Mouse (Mus musculus) v-Abl transformed pro-B cells (cell line): ENCODE data around the gene Dscaml1.

Experiments
- in situ Hi-C, 2 experiments: fragments of 400-800 bp; cut with MboI; formaldehyde crosslinking; loops; one replicate each; pipeline ENCODE4 v1.15.1; 2025; ENCODE audit not compliant: unreplicated experiment in 2 of 2

Dscaml1 gene

GRCm38 (mm10) chr9:45598117-45598516 is 171.7 kb downstream of the Dscaml1 start:
- in situ Hi-C loops, result loop anchor here (10.0 to 25.0 kb wide), 4 partner anchors 147 to 639 kb away; partner anchors contain the start of genes Apoa1 (in 1 of the 2), Apoa4 (in 1 of the 2) and Apoc3 (in 1 of the 2)

GRCm38 (mm10) chr9:45599377-45599776 is 172.9 kb downstream of the Dscaml1 start:
- in situ Hi-C loops, result loop anchor here (10.0 to 25.0 kb wide), 4 partner anchors 145 to 638 kb away; partner anchors contain the start of genes Apoa1 (in 1 of the 2), Apoa4 (in 1 of the 2) and Apoc3 (in 1 of the 2)

DNA sequence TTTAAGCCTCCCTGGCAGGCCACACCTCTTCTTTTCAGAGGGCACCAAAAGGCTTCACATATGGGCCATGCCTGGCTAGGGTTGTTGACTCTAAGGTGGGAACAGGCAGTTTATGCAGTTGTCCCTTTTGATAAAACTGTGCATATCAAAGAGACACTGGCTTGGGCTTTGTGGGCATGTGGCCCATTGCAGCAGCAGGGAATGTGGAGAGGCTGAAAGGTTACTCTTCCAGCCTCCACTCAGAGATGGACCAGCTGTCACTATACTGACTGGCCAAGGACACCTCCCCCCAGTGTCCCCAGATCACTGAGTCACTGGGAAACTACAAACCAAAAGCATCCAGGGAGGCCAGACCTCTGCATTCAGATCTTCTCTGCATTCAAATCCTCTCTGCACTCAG is 180.9 kb downstream of the Dscaml1 start:
- in situ Hi-C loops, result no loop called here

- in situ Hi-C loops, result no loop called here
Observed at GRCm38 (mm10) chr9:45608097-45609031, 181.9 kb downstream of the Dscaml1 start.

DNA sequence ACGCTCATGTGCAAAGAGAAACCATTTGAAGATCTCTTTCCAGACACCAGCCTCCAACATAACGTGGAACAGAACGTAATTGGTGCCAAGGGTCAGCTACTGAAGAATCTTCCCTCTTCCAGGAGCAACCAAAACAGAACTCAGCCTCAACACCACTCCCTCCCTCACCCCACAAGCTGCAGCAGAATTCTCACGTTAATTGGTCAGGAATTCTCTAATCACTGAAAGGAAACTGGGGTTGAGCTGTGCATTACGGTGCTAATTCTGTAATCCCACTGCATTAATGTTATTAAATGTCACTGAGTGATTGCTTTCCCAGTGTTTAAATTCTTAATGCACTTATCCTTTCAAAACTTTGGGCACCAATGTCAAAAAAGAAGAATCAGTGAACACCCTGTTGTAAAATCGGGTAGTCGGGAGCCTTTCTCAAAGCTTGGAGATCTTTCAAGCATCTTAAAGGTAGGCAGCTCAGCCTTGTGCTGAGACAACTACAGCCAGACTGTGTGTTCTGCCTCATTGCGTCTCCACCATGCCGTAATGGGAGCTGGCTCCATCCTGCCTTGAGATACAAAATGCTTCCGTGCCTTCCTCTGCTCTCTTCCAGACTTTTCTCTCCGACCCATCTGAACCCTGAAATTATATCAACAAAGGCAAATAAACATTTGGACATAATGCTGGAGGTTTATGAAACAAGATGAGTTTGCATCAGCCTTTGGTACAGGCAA is 184.1 kb downstream of the Dscaml1 start:
- in situ Hi-C loops, result no loop called here

DNA sequence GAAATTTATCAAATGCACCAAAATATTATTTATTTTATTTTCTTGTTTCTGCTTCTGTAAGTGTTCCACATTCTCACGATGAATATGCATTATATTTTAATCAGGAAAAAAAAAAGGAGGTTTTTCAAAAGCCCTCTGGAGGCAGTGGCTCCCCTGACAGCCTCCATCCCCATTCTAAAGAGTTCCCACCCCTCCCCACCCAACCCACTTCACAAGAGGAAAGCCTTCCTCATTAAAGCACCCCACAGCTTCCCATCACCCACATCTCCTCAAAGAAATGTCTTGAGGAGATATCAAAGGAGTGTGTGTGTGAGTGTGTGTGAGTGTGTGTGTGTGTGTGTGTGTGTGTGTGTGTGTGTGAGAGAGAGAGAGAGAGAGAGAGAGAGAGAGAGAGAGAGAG is 188.2 kb downstream of the Dscaml1 start:
- in situ Hi-C loops, result no loop called here

- in situ Hi-C loops, result no loop called here
Observed at GRCm38 (mm10) chr9:45617889-45618288, 191.5 kb downstream of the Dscaml1 start.

DNA sequence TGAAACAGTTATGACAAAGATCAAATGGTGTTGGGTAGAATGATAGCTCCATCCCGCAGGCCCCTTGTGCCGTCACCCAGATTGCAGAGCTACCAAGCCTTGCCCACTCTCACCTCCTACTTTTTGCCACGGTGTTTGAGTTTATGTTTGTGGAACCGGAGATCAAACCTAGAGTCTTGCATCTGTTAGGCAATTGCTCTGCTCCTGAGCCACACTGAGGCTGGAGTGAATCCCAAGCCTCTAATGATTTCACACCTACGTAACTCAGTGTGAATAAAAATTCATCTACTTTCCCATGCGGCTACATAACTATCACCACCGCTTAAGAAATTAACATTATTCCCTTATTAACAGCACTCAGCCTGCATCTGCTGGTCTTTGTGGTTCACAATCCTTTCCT is 192.0 kb downstream of the Dscaml1 start:
- in situ Hi-C loops, result no loop called here

DNA sequence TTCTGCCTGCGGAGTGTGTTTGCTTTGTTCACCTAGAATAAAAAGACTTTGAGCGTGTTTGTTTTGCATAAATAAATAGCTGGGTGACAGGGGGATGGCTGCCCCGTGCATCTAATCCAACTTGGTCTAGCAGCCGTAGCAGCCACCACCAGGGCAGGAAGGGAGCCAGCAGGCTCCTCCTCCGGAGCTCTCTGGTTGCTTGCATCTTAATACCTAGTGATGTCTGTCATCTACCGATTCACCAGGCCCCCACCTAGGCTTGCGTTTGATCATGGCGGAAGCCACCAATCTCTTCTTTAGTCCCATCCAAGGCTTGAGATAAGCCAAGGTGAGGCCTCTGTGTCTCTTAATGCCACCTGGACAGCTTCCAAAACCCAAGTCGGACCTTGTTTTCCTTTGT is 193.6 kb downstream of the Dscaml1 start:
- in situ Hi-C loops, result no loop called here

- in situ Hi-C loops, result no loop called here
Observed at GRCm38 (mm10) chr9:45620920-45621319, 194.5 kb downstream of the Dscaml1 start.

DNA sequence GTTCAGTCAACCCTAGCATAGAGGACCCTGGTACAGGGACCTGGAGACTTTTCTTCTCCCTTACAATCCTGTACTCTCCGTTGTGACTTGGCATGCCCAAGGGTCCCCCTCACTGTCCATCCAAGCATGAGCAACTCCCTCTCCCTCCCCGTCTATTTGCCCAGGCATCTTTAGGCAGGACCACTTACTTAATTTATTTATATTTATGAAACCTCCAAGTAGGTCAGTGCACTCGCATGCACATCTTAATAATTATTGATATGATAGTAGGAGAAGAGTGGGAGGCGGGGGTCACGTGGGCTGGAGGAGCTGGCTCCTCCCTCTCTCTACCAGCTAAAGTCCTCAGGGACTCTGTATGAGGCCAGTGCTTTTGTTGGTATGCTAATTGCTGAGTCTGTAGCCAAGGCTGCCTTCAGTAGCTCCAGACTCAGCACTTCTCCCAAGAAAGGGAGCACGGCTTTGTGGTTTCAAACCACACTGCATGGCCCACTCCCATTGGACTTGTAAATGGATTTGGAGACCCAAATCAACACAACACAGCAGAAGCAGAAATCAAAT is 199.5 kb downstream of the Dscaml1 start:
- in situ Hi-C loops, result no loop called here

GRCm38 (mm10) chr9:45632520-45632919 is 206.1 kb downstream of the Dscaml1 start:
- in situ Hi-C loops, result no loop called here

DNA sequence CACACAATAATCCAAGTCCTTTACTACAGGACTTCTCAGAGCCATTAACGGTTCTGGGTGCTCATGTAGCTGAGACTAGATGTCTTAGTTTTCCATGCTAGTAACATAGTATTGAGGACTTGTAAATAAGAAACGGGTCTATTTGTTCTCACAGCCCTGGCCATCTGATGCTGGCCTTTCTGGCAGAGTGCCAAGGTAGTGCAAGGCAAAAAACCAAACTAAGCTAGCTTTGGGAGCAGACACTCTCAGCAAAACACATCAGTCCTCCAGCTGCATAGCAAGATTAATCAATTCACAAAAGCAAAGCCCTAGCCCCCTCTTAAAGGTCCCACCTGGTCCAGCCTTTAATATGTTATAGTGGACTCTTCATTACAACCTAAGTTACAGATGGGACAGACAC is 206.6 kb downstream of the Dscaml1 start:
- in situ Hi-C loops, result no loop called here

GRCm38 (mm10) chr9:45634978-45635377 is 208.6 kb downstream of the Dscaml1 start:
- in situ Hi-C loops, result no loop called here

DNA sequence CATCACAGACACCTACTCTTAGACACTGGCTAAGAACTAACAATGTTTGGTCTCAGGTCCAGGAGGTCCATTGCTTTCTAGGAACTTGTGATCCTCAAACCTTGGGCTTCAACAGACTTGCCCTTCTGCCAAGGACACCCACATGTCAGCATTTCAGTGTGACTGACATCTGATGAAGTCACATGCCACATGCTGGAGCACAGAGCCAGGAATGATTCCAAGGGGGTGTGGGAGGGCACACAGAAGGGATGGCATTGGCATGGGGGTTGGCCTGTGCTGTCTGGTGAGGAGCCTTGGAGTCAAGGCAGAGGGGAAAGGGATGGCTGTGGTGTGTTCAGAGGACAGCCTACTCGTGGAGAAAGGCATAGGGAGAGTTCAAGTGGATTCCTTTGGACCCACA is 210.9 kb downstream of the Dscaml1 start:
- in situ Hi-C loops, result no loop called here

DNA sequence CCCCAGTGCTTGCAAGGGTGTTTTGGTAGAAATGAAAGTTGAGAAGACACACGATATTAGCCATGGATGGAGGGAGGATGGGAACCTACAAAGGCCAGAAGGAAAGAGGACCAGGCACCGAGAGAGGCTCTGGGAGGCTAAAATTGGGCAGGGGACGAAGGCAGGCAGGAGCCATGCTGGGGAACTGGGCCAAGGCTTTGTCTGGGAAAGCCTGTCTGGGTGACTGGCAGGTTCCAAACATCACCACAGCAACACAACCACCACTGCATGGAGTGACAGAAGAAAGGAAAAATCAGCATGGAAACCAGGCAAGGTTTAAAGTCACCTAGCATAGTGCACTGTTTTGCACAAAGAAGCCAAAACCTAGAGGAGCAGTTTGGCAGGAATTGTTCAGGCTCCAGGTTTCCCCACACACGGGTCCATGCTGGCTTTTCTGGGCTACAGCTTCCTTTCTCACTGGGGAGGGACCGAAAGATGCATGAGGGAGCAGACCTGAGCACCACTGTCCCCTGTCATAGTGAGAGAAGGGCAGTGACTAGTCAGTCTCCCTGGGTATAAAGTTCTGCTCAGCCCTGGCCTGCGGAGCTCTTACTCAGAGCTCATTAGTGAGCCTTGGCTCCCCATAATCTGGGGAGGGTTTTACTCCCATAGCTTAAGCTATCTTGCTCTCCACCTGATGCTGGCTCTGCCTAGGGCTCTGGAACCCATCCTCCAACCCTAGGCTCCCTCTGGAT is 211.9 kb downstream of the Dscaml1 start:
- in situ Hi-C loops, result no loop called here

DNA sequence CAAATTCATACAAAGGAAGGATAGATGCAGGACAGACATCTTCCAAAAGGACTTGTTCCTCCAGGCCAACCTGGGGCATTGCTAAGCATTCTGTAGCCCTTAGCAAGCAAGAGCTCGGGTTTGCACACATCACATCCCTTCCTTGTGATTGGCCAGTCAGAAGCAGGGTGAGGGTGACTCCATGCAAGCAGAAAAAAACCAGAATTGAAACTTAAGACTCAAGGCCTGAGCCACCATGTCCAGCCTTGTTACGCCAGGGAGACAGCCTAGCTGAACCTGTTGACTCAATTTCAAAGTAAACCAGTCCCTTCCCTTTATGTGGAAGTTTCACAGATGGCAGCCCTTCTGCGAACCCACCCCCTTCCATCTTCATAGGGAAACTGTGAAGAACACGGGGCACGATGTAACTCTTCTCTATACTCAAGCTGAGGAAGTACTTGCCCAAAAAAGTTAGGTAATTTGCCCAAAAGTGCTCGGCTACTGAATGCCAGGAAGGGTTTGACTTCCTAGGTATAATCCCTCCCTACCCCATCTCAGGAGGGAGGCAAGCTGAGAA is 218.5 kb downstream of the Dscaml1 start:
- in situ Hi-C loops, result no loop called here

GRCm38 (mm10) chr9:45645526-45645925 is 219.1 kb downstream of the Dscaml1 start:
- in situ Hi-C loops, result no loop called here

- in situ Hi-C loops, result no loop called here
Observed at GRCm38 (mm10) chr9:45651078-45651809, 224.8 kb downstream of the Dscaml1 start.

- in situ Hi-C loops, result no loop called here
Observed at GRCm38 (mm10) chr9:45651810-45652177, 225.4 kb downstream of the Dscaml1 start.
